Mouse (Mus musculus) layer of hippocampus, adult 18-20 months (tissue): Measurements from ENCODE around the gene Cpeb3. TPM values are rescaled to one million over a fixed set of nuclear protein-coding genes. Genes with fewer than 3 reads are reported as not detected.
"Not testable (repeated sequence)": the region's sequence is repeated elsewhere in the genome, so short reads cannot be mapped to it uniquely, and the experiment has no call there.

Experiments used
- DNase-seq, 2 experiments: peaks; one replicate each; pipeline ENCODE4 v3.0.0; 2022; ENCODE audit warnings: low spot score in 2 of 2
- total RNA-seq, 2 experiments: library from RNA; stranded (reverse); gene quantifications; 2 replicates each; pipeline ENCODE4 v1.2.3; 2021

The Cpeb3 gene
- total RNA-seq, 2 experiments from 2014 or later: 76.6 to 76.9 TPM

GRCm38 (mm10) chr19:37156770-37157336 is 51.5 kb downstream of the Cpeb3 start:
- no peak for DNase-seq

DNA sequence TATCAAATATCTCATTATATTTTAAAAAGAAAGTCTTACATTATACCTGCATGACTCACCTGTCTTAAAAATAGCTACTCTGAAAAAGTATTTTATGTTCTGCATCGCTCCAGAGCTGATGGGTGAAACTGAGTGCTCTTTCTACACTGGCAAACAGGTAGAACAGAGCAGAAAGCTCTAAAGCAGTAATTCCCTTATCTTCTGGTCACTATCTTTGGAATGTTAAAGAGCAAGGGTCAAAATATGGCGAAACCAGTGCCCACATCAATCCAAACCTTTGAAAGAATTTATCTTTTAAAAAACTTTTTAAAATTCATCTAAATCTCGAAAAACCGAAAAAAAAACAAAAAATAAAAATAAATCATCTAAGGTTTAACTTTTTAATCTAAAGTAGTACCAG is 52.4 kb downstream of the Cpeb3 start:
- DNase-seq: no peak

- DNase-seq: no peak
Observed at GRCm38 (mm10) chr19:37147145-37147544, 61.3 kb downstream of the Cpeb3 start.

- DNase-seq: no peak
Observed at GRCm38 (mm10) chr19:37145846-37146245, 62.6 kb downstream of the Cpeb3 start.

- DNase-seq: no peak
Observed at GRCm38 (mm10) chr19:37145401-37145800, 63.0 kb downstream of the Cpeb3 start.

DNA sequence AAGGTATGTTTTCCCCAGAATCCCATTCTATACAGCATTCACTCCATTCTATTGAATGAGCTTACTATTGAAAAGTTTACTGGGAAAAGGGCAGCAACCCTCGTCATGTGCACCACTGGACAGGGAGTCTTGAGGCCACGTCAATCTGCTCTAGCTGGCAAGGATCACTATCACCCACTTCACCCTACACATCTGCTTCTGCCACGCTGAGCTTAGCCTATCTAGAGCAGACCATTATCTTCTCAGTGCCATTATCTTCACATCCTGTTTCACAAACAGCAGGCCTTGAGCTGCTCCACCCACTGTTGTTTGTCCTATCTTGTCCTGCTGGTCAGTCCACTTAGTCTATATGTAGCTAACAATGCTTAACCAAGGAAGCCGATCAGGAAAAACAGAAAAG is 66.8 kb downstream of the Cpeb3 start:
- no peak for DNase-seq

- no peak for DNase-seq
Observed at GRCm38 (mm10) chr19:37137133-37137532, 71.3 kb downstream of the Cpeb3 start.

GRCm38 (mm10) chr19:37135459-37135858 is 72.9 kb downstream of the Cpeb3 start:
- DNase-seq: not testable (repeated sequence)

DNA sequence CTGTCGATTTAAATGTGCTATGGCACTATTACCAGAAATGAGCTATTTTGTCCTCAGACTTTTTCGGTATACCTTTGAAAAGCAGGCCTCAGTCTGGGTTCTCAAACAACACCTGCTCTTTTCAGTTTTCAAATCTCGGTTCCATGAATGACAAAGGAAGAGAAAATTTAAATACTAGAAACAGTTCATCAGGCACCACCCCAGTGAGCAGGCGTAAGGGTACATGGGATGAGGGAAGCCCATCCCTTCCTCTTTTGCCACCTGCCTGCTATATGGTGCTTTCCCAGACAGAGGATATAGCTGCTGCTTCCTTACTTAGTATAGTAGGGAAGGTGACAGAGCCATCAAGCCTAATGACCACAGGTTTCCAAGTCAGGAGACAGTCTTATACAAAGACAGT is 74.7 kb downstream of the Cpeb3 start:
- DNase-seq: no peak

GRCm38 (mm10) chr19:37131660-37132059 is 76.7 kb downstream of the Cpeb3 start:
- no peak for DNase-seq

DNA sequence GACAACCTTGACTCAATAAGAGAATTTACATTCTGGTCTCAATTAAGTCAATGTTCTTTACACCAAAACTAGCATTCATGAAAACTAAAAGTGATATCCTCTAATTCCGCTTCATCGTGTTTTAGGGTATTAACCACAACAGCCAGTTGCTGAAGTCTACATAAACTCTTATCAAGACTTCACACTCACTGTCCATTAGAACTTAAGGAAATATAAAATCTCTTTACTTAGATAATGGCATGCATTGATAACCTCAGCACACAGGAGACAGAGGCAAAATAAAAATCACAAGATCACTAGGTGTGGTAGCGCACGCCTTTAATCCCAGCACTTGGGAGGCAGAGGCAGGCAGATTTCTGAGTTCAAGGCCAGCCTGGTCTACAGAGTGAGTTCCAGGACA is 79.9 kb downstream of the Cpeb3 start:
- DNase-seq: no peak

- no peak for DNase-seq
Observed at GRCm38 (mm10) chr19:37127018-37127567, 81.3 kb downstream of the Cpeb3 start.

DNA sequence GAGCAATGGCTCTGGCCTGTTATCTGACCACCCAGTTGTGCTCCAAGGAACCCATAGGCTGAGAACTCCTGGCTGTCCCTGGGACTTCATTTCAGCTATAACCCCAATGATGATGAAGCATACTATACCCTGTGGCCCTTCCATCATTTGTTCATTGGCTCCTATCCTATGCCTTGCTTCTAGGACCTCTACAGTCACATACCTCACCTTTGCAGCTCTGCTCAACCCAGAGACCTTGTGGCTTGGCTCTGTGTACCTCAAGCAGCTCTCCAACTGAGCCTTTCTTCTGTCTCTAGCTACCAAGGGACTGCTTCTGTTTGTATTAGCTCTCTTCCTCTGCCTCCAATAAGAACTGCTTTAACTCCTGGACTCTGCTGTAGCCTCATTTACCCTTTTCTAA is 83.4 kb downstream of the Cpeb3 start:
- DNase-seq: no peak

GRCm38 (mm10) chr19:37119281-37119680 is 89.1 kb downstream of the Cpeb3 start:
- no peak for DNase-seq

DNA sequence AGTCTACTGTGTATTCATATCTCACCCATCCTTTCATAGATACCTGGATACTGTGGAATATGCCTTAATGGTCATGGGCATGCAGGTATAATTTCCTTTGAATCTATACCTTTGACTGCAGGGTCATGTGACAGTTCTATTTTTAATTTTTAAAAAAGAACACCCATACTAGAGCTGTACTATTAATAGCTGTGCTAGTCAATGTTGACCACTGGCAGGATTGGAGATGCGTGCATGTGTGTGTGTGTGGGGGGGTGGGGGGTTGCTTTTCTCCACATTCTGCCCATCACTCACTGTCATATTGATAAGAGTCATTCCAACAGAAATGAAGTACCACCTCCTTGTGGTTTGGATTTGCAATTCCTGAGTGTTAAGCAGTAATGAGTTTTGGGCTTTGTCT is 92.6 kb downstream of the Cpeb3 start:
- no peak for DNase-seq

GRCm38 (mm10) chr19:37115374-37115773 is 93.0 kb downstream of the Cpeb3 start:
- DNase-seq: no peak

DNA sequence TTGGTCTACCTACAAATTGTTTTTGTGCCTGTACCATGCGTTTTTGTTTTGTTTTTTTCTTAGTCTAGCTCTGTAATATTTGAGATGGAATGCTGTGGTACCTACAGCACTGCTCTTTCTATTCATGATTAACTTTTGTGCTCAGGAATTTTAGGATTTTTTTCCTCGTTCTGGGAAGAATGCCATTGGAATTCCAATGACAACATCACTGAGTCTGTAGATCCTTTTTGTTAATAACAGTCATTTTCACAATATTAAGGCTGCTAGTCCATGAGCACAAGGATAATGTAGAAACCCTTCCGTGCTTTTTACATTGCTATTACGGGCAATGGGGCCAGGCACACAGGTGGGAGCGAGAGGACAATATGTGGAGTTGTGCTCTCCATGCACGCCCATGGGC is 96.6 kb downstream of the Cpeb3 start:
- DNase-seq: no peak

DNA sequence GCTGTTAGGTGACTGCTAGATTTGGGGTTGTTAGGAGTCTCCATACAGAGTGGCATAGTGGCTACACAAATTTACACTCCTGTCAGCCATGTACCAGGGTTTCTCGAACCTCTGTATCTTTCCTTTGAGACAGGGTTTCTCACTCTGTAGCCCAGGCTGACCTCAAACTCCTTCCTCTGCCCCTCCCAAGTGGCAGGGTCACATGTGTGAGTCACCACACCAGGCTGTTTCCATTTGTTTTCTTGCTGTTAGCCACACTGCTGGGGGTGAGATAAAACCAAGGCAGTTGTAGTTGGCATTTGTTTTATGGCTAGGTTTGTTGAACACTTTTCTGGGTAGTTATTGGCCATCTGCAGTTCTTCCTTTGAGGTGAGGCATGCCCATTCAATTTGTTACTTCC is 97.9 kb downstream of the Cpeb3 start:
- no peak for DNase-seq

DNA sequence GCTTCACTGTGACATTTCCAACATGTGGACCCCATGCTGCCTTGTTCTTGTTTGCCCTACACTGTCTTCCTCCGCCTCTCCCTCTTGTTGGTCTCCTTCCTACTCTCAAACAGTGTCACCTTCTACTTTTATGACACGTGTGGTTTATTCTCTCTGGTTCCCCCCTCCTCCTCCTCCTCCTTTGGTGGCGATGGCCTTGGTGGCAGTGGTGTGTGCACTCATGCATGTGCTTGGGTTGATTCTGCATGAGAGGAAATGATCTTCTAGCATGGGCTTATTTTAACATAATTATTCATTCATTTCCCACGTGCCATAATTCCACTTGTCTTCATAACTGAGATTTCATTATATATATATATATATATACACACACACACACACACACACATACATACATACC is 98.5 kb downstream of the Cpeb3 start:
- DNase-seq: no peak

GRCm38 (mm10) chr19:37100689-37101088 is 107.7 kb downstream of the Cpeb3 start:
- DNase-seq: no peak

- peak in 1 of 2 experiments; percentile 39 for DNase-seq
Observed at GRCm38 (mm10) chr19:37095666-37096330, 112.6 kb downstream of the Cpeb3 start.

- DNase-seq: no peak
Observed at GRCm38 (mm10) chr19:37093181-37093580, 115.2 kb downstream of the Cpeb3 start.
